Mouse (Mus musculus) fibroblast of lung, adult 2 months (primary cell): ENCODE measurements around the gene Prkcsh.
A peak's percentile ranks its signal among the peaks of the same experiment; 100 is the strongest.

Source experiments
- DNase-seq: peaks from one replicate; pipeline ENCODE4 v3.0.0-alpha.2; 2011; ENCODE audit warnings: low read depth

Gene Prkcsh

DNA sequence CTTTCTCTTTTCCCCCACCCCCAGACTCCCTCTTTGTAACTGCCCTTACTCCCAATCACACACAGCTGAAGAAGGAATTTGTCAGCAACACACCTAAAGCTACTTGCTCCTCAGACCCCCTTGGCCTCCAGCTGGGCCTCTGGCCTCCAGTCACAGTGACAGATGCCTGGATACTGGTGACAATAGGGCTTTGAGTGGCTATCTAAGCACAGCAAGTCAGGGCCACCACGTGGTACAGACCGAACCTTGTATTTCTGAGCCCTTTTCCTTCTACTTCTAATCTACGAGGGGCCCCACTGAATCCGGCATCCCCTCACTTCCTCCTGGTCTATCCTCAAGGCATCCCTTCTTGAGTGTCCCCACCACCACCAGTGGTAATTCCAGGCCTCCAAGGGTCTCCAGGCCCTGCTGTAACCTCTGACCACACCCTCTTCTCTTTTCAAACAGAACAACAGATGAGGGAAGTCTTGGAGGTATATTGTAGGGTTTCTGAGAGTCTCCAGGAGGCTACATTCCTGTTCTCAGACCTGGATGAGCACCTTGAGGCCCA lies 47.2 kb downstream of the Prkcsh start:
- no peak for DNase-seq

DNA sequence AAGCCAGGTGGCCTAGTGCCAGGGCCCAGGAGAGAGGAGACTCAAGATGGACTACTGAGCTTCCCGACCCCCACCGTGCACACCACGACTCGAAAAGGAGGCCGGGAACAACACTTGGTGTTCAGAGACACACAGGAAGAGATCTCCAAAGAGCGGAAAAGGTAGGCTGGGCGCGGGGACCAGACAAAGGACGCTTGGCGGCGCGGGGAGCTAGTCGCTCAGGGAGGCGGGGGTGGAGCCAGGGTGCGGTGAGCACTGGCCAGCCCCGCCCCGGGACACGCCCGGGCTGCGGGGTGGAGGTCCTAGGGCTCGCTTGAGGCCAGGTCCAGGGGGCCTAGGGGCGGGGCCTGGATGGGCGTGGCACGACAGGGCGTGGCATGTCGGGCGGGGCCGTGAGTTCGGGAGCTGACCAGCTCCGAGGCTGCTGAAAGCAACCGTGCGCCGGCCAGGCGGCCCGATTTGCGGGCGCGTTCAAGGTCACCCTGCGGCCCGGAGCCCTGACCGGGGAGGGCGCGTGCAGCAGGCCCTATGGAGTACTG lies 47.8 kb downstream of the Prkcsh start:
- no peak for DNase-seq

DNA sequence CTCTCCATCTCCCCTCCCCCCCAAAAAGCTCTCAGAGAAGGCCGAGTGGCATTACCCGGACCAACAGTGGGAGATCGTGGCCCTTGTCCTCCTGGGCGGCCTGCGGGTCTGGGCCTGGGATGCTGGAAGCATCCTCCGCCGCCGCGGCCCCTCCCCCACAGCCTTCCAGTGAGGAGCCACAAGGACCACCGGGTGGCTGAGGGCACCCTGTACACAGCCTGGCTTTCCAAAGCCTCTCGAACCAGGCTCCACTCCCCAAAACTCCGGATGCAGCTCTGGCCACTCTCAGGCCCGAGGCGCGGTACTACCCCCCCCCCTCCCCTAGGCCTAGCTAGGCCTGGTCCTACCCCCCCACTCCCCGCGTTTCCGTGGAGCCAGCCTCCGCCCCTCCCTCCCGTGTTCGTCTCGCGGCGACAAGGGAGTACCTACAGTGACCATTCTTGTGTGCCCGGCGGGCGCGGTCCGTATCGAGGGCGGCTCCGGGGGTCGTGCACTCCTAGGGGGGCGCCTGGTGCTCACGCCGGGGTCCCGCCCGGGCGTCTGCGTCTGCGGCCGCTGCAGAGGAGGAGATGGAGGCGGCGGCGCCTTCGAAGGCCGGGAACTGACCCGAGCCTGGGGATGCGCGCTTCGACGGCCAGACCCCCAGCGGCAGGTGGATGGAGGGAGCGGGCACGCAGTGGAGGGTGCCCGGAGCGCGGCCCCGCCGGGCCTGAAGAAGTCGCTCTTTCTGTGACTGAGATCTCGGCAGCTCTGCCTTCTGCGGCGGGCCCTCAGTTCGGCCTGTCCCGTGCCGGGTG lies 48.8 kb downstream of the Prkcsh start:
- DNase-seq: no peak

DNA sequence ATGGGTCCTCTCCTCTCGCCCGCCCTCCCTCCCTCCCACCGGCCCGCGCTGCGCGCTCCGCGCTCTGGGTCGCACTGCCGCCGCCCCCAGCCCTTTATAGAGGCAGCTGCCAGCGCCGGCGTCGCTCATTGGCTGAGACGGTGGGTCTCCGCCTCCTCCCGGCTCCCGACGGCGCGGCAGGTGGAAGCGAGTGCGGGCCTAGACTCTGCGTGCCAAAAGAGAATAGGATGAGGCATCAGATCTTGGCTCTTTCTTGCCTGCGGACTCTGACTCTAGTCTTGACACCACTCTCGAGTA lies 49.3 kb downstream of the Prkcsh start, which contains the start of gene Elavl3:
TSS of gene Elavl3 (minus strand) at position 66 of the 297 bp plus-strand sequence.
- no peak for DNase-seq

DNA sequence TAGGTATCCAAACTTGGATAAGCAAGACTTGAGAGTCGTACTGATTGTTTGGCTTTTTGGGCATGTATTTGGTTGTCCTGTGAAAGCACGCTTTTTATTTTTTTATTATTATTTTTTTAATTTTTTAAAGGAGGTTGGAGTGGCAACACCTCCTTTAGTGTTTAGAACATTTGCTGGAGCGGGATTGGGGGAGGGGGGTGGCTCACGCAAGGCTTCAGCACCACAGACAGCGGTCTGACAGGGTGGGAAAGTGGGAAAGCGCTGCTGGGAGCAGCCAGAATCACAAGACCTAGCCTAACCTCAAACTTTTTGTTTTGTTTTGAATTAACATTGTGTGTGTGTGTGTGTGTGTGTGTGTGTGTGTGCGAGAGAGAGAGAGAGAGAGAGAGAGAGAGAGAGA lies 51.1 kb downstream of the Prkcsh start:
- no peak for DNase-seq

DNA sequence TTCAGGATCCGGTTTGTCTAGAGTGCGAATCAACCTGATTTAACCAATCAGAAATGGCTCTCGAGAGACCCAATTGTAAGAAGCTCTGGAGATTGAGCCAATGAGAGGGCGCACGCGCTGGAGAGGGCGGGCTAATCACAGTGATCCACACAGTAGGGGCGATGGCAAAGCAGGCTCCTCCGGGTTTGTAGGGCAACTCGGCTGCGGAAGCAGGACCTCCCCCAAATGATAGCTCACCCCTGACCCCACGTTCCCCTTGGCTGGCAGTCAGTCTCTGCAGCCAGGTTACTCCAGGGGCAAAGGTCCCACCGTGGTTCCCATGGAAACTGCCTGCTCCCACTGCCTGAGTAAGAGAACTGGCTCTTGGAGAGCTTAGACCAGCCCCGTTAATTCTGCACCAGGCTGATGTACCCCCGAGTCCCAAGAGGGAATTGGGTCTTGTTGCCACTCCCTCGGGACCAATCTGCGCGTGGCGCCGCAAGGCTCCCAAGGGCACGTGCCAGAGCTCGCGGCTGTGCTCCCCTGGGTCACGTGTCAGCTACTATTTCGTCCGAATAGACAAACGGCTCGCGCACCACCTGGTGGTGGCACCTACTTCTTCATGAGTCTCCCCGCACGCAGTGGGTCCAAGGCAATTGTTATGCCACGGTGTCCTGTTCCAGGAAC lies 51.9 kb downstream of the Prkcsh start:
- DNase-seq: peak; percentile 40

DNA sequence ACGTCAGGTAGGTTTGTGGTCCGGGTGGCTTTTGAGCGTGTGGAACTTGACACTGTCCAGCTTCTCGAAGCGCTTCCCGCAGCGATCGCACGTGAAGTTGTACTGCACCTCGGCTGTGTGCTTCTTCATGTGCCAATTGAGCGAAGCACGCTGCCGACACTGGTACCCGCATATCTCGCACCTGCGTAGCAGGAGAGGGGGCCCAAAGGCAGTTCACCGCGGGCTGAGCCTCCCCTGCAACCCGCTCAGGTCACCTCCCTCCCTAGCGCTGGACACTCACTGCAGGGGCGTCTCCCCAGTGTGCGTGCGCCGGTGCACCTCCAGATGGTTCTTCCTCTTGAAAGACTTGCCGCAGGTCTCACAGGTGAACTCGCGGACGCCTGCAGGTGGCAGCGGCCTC lies 53.1 kb downstream of the Prkcsh start:
- DNase-seq: no peak

DNA sequence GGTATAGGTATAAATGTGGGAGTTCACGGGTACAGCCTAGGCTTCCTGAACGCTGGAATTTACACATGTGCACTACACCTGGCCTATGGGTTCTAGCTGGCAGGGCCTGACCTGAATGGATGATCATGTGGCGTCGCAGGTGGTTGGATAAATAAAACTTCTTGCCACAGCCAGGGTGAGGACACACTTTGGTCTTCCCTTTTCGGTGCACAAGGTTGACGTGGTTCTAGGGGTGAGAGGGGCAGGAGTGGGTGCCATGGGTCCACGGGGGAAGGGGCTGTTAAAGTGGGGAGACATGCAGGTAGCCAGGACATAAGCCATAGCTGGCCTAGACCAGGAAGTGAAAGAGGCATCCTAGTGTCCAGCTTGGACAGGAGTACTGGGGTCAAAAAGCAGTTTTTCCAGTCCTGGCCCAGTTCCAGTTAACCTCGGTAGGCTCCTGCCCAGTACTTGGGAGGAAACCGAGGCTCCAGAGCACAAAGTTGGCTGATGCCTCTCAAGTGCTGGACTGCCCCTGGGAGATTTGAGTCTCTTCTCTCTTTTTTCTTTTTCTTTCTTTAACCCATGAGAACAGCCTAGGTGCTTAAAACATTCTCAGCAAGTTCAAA lies 53.8 kb downstream of the Prkcsh start:
- no peak for DNase-seq

DNA sequence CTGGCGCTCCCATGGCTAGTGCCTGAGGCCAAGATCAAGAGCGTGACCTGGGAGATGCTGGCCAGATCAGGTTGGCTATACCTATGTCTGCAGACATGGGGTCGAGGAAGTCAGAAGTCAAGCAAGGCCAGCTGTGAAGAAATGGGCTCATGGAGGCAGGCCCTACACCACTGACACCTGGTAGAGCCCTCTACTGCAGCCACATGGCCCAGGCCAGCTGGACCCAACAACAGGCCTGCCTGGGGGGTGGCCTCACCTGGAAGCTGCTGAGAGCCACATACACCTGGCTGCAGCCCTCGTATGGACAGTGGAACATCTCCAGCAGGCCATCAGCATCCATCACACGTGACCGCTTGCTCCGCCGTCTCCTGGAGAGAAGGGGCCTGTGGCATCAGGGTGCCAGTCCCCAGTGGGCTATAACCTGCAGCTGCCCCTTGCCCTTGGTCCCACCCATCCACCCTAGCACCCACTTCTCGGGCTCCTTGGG lies 54.5 kb downstream of the Prkcsh start:
- no peak for DNase-seq

DNA sequence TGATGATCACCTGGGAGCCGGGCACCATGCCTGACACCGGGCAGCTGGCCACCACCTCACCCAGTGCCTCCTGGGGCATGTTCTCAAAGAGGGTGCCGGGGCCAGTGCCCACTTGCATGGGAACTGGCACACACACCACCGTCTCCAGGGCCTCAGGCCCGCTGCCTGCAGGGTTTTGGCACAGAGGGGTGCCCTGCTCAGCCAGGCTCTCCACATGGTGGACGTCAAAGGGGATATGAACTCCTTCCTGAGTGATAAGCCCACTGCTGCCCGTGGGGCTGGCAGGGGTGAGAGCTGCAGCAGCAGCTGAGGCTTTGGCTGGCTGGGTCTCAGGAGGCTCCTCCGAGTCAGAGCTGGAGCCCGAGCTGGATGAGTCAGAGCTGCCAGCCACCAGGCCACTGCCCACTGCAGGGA lies 55.4 kb downstream of the Prkcsh start:
- DNase-seq: peak; percentile 59

DNA sequence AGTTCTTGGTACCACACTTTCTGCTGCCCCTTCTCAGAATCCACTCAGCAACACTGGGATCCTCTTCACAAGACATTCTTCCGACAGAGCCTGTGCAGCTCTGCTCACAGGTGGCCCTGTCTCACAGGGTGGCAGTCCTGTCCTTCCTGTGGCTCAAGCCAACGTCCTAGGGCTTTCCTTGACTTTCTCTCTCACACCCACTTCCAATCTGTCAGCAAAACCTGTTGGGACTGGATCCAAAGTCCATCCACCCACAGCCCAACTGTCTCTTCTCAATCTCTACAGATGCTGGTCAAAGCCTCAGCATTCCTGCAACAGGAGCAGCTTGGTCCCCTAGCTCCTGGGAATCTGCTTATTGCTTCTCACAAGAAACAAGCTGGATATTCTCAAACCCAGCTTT lies 58.7 kb downstream of the Prkcsh start:
- DNase-seq: no peak
